Mouse (Mus musculus) liver (tissue): ENCODE measurements around the gene Atp1a2.

Source experiments
- DNase-seq: peaks from one replicate; pipeline ENCODE4 v3.0.0-alpha.2; 2020; ENCODE audit warnings: mixed read lengths

Atp1a2 gene

GRCm38 (mm10) chr1:172323801-172324359 is 26.0 kb upstream of the Atp1a2 start:
- no peak for DNase-seq

GRCm38 (mm10) chr1:172323298-172323697 is 25.4 kb upstream of the Atp1a2 start:
- no peak for DNase-seq

- DNase-seq = no peak
Measured at GRCm38 (mm10) chr1:172322725-172323124, 24.9 kb upstream of the Atp1a2 start.

DNA sequence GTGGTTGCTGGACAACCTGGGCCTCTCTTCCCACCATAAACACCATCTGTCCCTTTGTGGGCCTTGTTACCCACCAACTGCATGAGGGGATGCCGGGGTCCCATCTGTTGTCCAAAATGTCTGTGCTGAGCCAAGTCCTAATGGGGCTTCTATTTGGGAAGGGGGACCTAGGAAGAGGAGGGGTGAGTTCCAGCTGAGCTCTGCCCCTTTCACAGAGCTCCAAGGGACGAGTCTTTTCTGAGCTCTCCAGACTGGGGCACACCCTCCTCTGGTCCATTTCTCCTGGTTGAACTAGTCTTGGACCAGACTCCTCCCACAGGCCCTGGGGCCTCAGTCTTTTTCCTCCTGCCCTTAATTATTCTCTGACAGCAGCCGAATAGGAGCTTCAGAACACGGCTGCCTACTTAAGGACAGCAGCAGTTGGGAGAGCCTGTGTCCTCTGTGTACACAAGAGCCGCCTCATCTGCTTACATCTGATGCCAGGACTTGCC is 22.1 kb upstream of the Atp1a2 start:
- no peak for DNase-seq

DNA sequence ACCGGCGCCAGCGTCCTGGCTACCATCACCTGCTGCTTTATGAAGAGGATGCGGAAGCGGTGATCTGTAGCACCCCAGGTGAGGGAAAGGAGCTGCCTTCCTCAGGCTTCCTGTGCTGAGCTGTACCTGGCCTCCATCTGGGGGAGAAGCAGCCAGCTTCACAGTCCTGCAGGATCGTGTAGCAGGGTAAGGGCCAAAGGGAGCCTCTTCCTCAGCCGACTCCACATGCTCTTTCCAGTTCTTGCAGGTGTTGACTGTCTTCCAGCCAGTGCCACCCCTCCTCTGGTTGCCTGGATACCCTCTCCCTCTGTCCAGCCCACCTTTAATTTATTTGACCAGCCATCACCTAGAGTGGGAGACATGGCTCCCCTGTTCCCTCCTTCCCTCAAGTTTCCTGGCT is 21.5 kb upstream of the Atp1a2 start:
- DNase-seq = no peak

GRCm38 (mm10) chr1:172318424-172319035 is 20.7 kb upstream of the Atp1a2 start:
- no peak for DNase-seq

DNA sequence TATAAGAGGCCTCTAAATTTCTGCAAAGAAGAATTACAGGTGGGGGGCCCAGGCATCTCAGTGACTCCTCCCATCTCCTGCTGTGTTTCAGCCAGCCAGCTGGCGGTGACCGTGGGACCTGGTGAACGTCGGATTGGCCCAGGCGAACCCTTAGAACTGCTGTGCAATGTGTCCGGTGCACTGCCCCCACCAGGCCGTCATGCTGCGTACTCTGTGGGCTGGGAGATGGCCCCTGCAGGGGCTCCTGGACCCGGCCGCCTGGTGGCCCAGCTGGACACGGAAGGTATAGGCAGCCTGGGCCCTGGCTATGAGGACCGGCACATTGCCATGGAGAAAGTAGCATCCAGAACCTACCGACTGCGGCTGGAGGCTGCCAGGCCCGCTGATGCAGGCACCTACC is 20.1 kb upstream of the Atp1a2 start:
- no peak for DNase-seq

- no peak for DNase-seq
Measured at GRCm38 (mm10) chr1:172317431-172317830, 19.6 kb upstream of the Atp1a2 start.

DNA sequence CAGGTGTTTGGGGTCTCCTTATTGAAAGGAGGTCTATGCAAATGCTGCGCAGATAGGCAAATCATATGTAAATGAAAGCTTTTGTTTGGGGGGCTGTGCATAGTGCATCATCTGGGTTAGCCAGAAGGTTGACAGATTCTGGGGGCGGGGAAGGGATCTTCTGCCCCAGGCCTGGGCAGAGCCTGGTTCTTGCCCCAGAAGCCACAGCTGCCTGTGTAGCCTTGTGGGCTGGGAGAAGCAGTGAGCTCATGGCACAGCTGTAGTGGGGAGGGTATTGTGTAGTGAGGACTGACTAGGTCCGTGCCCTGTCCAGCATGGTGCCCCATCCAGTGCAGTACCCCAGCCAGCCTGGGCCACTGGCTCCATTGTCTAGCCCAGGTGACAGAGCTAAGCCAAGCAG is 17.0 kb upstream of the Atp1a2 start:
- DNase-seq = no peak

DNA sequence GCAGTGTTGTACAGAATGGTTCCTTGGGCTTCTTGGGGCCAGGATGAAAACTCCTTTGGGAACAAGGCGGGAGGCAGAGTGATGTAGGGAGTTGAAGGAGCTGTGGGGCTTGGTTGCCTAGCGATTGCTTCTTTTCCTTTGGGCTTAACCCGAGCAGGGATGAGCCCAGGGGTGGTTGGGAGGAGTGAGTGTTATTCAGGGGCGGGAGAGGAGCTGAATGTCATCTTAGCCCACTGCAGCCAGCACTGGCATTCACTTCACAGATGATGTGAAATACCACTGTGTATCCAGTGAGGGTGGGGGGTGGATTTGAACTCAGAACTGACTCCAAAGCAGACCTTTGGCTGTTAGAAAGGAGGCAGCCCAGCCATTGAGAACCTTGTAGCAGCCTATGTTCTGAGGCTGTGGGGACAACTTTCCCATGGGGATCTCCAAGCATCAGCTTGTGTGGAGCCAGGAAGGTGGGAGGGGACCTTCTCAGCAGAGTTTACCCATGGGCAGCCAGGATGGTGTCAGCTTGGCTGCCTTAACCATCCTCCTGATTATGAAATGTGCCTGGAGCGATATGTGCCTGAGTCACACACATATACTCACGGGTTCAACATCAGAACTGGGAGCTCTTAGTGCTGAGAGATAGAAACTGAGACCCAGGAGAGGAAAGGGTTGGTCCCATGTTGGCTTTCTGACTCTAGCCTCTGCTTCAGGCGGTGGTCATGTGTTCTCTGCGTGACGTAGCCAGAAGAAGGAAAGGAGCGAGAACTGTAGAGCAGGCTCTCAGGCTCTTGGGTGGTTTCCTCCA is 15.9 kb upstream of the Atp1a2 start:
- DNase-seq = no peak

DNA sequence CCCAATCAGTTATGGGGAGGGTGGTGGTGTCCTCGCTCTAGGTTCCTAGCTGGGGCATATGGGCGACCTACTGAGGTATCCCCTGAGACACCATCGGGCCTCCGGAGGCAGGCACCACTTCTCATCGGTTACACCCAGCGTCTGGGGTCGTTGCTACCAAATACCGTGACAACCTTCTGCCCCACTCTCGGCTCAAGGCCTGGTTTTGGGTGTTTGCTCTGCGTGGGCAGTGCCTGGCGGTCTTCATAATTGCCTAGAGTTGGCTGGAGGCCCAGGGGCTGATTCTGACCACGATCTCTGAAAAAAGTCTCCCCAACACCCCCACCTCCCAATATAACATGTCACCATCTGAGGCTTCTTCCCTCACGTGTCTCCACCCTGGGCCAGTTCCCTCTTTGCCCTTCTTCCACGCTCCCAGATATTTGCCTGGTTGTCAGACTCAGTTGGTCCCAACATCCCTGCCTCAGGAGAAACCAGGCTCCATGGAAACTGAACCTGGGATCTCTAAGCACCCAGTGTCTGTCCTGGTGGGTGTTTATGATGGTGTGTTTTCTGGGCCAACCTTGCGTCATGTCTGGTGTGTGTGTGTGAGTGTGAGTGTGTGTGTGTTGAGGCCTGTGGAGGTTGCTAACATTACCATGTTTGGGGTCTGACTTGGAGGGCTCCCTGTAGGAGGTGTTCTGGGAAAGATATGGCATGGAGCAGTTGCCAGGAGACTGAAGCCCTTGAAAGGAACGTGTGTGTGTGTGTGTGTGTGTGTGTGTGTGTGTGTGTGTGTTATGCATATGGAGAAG is 15.1 kb upstream of the Atp1a2 start:
- no peak for DNase-seq

DNA sequence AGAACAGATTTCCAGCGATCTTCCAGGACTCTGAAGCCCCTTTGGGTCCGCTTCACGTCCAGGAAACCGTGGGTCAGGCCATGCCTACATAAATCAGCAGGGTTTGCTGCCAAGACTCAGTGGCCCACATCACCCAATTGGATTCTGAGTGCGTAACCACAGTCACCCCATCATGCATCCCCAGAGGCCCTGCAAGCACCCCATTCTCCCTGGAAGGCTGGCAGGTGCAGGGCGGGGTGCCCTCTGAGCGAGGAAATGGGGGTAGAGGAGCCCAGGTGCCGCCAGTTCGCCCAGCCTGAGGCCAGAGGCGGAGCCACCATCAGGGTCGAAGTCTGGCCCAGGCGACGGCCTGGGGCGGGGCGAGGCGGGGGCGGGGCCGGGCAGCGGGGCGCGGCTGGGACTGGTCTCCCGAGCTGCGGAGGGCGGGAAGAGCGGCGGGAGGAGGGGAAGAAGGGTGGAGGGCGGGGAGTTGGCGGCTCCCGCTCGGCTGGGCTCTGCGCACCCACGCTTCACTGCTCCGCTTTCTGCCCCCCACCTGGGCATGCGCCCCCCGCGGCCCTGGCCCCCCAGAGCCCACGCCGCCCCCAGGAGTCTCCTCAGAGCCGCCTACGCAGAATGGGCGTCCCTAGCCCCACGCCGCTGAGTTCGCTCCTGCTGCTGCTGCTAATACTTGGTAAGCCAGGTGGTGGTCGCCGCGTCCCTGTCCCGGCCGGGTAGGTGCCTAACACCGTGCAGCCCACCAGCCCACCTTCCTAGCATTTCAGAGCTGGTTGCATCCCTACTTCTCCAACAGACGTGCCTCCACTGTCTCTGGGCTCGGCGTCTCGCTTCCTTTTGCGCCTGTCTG is 14.3 kb upstream of the Atp1a2 start:
- DNase-seq = peak; percentile 97

GRCm38 (mm10) chr1:172311248-172311906 is 13.5 kb upstream of the Atp1a2 start:
- DNase-seq = peak; percentile 63

- peak; percentile 89 for DNase-seq
Measured at GRCm38 (mm10) chr1:172309699-172310398, 12.0 kb upstream of the Atp1a2 start.

GRCm38 (mm10) chr1:172308409-172308808 is 10.5 kb upstream of the Atp1a2 start:
- no peak for DNase-seq

DNA sequence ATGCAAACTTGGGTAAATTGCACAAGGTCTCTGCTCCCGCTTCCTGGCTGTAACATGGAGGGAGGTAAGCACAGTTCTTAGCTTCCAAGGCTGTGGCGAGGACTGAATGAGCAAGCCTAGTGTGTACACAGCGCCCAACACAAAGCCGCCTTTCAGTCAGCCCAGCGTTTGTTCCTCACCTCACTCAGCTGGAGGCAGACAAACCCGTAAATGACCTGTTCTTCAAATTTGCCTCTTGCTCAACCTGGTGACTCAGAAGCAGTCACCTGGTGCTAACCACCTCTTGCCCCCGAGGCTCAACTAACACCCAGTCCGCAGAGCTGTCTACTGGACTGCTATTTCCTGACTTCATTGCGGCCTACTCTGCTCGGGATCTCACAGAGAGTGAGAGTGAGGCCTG is 10.1 kb upstream of the Atp1a2 start:
- no peak for DNase-seq

DNA sequence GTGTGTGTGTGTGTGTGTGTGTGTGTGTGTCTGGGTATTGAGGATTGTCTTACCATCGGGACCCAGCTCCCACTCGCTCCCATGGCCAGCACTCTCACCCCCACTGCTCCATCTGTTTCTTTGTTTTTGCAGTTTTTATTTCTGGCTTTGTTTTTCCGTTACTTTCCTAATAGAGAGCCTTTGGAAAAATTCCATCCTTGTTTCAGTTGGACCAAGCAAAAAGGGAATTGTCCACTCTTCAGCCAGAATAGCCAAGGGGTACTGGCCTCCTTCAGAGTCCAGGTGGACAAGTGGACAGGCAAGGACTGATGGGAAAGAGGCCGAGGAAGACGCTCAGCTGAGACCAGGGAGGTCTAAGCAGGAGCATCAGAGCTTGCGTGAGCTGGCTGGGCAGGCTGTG is 9.0 kb upstream of the Atp1a2 start:
- DNase-seq = no peak

DNA sequence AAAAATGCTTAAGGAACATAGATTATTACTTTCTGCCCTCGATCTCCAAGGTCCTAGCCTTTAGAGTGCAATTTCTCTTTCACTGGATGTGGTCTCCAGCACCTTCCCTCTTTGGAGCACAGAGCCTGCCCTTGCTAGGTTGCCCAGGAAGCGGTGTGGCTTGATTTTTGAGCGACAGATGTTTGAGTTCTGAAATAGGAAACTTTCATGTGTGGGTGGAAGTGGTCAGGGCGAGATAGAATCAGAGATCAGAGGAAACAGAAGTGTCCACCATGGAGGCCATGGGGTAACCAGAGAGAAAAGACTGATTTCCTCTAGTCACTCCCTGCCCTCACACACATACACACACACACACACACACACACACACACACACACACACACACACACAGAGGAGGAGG is 8.3 kb upstream of the Atp1a2 start:
- no peak for DNase-seq

DNA sequence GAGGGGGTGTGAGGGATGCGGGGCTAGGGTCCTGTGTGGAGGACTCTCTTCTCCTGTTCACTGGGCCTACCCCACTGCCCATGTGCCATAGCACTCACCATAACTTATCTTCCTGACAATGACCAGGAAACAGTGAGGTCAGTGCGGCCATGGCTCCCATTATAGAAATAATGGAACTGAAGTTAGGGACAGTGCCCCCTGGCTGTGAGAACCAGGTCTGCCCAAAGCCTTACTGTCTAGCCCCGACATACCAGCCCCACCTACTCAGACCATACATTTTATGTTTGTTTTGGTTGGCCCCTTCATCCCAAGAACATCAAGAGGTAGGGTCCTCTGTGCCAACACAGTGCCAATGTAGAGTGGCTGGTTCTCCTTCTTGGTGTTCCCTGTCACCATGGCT is 7.8 kb upstream of the Atp1a2 start:
- DNase-seq = no peak

DNA sequence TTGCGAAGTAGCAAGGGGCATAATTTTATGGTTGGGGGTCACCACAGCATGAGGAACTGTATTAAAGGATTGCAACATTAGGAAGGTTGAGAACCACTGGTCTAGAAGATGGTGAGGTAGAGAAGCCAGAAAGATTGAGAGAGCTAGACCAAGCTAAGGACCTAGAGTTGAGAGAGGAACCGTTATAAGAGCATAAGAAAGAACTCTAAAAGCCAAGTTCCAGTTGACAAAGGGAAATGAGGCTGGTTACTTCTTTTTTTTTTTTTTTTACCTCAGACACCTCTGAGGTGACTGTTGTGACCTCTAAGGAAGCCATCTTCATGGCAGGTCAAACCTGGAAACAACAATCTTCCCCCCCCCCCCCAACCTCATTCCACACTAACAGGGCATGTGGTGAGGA is 7.3 kb upstream of the Atp1a2 start:
- no peak for DNase-seq

DNA sequence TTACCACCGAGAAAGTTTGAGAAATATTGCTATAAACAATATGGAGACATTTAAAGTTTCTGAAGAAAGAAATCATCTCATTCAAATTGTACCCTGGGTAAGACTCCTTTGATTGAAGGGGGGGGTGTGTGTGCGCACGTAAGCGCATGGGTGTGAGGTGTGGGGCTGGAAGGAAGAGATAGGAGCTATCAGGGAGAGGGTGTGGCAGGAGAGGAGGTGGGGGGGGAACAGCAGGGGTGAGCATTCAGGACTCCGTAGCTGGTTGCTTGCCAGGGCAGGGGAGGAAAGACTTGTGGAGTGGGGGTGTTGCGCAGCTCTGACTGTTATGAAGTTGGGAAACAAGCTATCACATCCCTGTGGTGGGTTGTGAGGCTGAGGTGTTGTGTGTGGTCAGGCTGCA is 6.6 kb upstream of the Atp1a2 start:
- peak; percentile 65 for DNase-seq
